Mouse (Mus musculus) heart, embryonic 16.5 days (tissue): ENCODE measurements at regions not wholly inside any gene's neighbourhood (a gene's known extent, or its start where the extent isn't known, plus 50 kb on each side); places are given as distances from the start of the nearest gene placed in this dataset.
"Not testable (repeated sequence)": the region's sequence is repeated elsewhere in the genome, so short reads cannot be mapped to it uniquely, and the experiment has no call there.

Source experiments
- ATAC-seq: fragments of 200-750 bp; cut with Nextera tagmentation; replicated peaks from 2 replicates; pipeline ENCODE4 v1.8.0; 2017; ENCODE audit warnings: moderate number of reproducible peaks; ENCODE audit not compliant: insufficient read depth, low FRiP score; ENCODE audit errors: extremely low read depth
- H3K27ac ChIP-seq: fragments of 300-500 bp; sonication (generic); 2 replicates; pipeline ENCODE4 v1.5.1; 2014; ENCODE audit warnings: mild to moderate bottlenecking, low read length, control low read depth, moderate library complexity
- H3K27me3 ChIP-seq: fragments of 300-500 bp; sonication (generic); 2 replicates; pipeline ENCODE4 v1.6.1; 2014; ENCODE audit warnings: low read length, mixed read lengths; ENCODE audit not compliant: control insufficient read depth, insufficient read depth
- H3K36me3 ChIP-seq: fragments of 300-500 bp; sonication (generic); 2 replicates; pipeline ENCODE4 v1.6.1; 2014; ENCODE audit not compliant: control insufficient read depth, insufficient read depth
- H3K4me1 ChIP-seq: fragments of 300-500 bp; sonication (generic); 2 replicates; pipeline ENCODE4 v1.6.1; 2014; ENCODE audit warnings: low read length, mixed read lengths; ENCODE audit not compliant: control insufficient read depth, insufficient read depth
- H3K4me2 ChIP-seq: fragments of 300-500 bp; sonication (generic); 2 replicates; pipeline ENCODE4 v1.6.1; 2014; ENCODE audit warnings: low read depth, mild to moderate bottlenecking, control low read depth, low read length
- H3K4me3 ChIP-seq: fragments of 300-500 bp; sonication (generic); 2 replicates; pipeline ENCODE4 v1.5.1; 2014; ENCODE audit warnings: mild to moderate bottlenecking, control low read depth, low read length
- H3K9ac ChIP-seq: fragments of 300-500 bp; sonication (generic); 2 replicates; pipeline ENCODE4 v1.6.1; 2014; ENCODE audit warnings: low read length, control low read depth
- H3K9me3 ChIP-seq: fragments of 300-500 bp; sonication (generic); replicated peaks from 2 replicates; pipeline ENCODE4 v1.6.1; 2016; ENCODE audit warnings: low read length; ENCODE audit not compliant: control insufficient read depth
- WGBS: fragments of 180-500 bp; shearing (Covaris S2); extraction: QIAGEN DNeasy Blood & Tissue Kit; methylation state at CpG from one replicate; pipeline ENCODE4 v1.1.7; 2014; 5-methylcytosine and 5-hydroxymethylcytosine counted together

GRCm38 (mm10) chr12:115067251-115067650 is 980.3 kb upstream of the Zfp386 start:
- ATAC-seq, result no peak
- no peaks in the 10 kb centered on the region for H3K27me3 ChIP-seq
- no peak overlapping the region for H3K4me2 ChIP-seq
- no peak overlapping the region for H3K27ac ChIP-seq
- no peaks in the 10 kb centered on the region for H3K36me3 ChIP-seq
- H3K4me3 ChIP-seq, result no peak overlapping the region
- no peaks in the 10 kb centered on the region; the same call in 1 of the 2 replicates for H3K9me3 ChIP-seq
- WGBS, result 67% methylated on average over 2 of the region's 2 CpGs
- H3K4me1 ChIP-seq, result no peaks in the 10 kb centered on the region
- H3K9ac ChIP-seq, result no peak overlapping the region

DNA sequence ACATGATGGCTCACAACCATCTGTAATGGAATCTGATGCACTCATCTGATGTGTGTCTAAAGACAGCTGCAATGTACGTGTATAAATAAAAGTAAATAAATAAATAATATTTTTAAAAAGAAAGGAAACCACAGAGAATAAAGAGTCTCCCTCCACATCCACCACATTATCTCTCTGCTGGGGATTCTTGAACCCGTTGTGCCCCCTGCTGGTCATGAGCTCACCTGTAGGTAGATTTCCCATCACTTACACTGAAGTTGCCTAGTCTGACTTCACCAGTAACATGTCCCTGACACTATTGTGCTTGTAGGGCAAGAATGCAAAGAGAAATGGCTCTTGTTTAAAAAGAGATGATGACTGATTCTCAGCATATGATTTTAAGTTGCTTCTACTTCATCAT is 956.1 kb upstream of the Zfp386 start:
- 67% methylated on average over 2 of the region's 2 CpGs for WGBS
- not testable (repeated sequence) for H3K36me3 ChIP-seq

GRCm38 (mm10) chr12:115109742-115110141 is 937.8 kb upstream of the Zfp386 start:
- ATAC-seq, result no peak
- Histone ChIP-seq H3K9ac (no peak overlapping the region), H3K4me1 (no peaks in the 10 kb centered on the region), H3K9me3 (peaks cover 4% of the 10 kb centered on the region), H3K27ac (no peak overlapping the region), H3K4me2 (no peak overlapping the region), H3K27me3 (no peaks in the 10 kb centered on the region), H3K4me3 (no peak overlapping the region), H3K36me3 (no peaks in the 10 kb centered on the region)

More for the DNA sequence above, 956.1 kb upstream of the Zfp386 start:
- not testable (repeated sequence) for ATAC-seq, H3K9me3 ChIP-seq, H3K27me3 ChIP-seq, H3K27ac ChIP-seq, H3K4me1 ChIP-seq, H3K4me2 ChIP-seq, H3K9ac ChIP-seq, H3K4me3 ChIP-seq

- H3K27me3 ChIP-seq, H3K36me3 ChIP-seq, H3K4me2 ChIP-seq, H3K4me1 ChIP-seq, H3K9ac ChIP-seq, ATAC-seq, H3K4me3 ChIP-seq, H3K27ac ChIP-seq, H3K9me3 ChIP-seq: not testable (repeated sequence)
- WGBS, result 63% methylated on average over 4 of the region's 4 CpGs
Measured at GRCm38 (mm10) chr12:115119134-115119826, 928.2 kb upstream of the Zfp386 start.

DNA sequence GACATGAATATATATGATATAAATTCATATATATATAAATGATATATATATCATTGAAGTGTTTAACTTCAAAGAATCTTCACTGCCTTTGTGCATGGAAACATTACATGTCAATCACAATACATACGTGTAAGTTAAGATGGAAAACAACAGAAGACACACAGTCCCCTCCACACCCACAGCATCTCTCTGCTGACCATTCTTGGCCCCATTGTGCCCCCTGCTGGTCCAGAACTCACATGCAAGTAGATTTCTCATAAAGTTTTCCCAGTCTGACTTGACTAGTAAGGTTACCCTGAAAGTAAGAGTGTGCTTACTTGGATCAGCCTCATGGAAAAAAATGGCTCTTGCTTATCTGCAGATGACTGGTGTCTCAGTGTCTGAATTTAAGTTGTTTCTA is 926.3 kb upstream of the Zfp386 start:
- no peak for ATAC-seq
- WGBS, result 46% methylated on average over 1 of the region's 1 CpGs
- Histone ChIP-seq H3K27ac (no peak overlapping the region), H3K4me2 (no peak overlapping the region), H3K4me3 (no peak overlapping the region), H3K36me3 (no peaks in the 10 kb centered on the region), H3K27me3 (no peaks in the 10 kb centered on the region), H3K4me1 (no peaks in the 10 kb centered on the region), H3K9ac (no peak overlapping the region), H3K9me3 (peaks cover 4% of the 10 kb centered on the region)

DNA sequence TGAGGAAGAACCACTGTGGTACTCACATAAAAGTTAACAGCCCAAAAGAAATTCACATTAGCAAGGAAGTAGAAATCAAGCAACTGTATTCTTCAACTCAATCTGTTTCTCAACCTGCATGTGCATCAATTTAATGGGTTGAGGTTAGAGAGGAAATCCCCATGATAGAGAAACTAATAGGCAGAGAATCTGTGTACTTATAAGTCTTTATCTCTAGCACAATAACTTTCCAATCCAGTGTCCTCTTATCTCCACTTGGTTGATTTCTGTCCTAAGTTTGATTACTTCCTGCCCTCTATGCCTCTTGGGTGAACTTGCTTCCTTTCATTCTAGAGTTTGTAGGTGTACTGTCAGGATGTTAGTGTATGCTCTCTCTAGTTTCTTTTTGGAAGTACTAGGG is 925.6 kb upstream of the Zfp386 start:
- no peaks in the 10 kb centered on the region for H3K36me3 ChIP-seq
- ATAC-seq, result no peak
- no peaks in the 10 kb centered on the region for H3K4me1 ChIP-seq
- no peak overlapping the region for H3K4me2 ChIP-seq
- no peak overlapping the region for H3K9ac ChIP-seq
- peaks cover 4% of the 10 kb centered on the region for H3K9me3 ChIP-seq
- no peak overlapping the region for H3K4me3 ChIP-seq
- no peak overlapping the region for H3K27ac ChIP-seq
- no peaks in the 10 kb centered on the region for H3K27me3 ChIP-seq

DNA sequence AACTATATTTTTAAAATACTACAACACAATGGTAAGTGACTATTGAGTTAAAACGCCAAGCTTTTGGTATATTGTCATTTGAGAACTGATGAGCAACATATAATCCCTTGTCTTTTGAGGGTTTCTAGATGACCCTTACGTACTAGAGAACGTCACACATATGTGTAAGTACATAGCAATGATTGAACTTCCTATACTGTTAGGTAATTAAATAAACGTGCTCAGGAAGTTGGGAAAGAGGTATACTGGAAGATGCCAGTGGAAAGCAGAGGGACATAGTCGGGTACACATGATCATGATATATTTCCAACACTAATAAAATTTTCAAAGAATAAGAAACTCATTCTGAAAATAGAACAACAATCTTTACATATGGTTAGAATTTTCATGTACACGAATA is 914.6 kb upstream of the Zfp386 start:
- not testable (repeated sequence) for H3K4me2 ChIP-seq, H3K4me1 ChIP-seq, H3K36me3 ChIP-seq, H3K27me3 ChIP-seq, ATAC-seq, H3K9ac ChIP-seq, H3K4me3 ChIP-seq, H3K9me3 ChIP-seq, H3K27ac ChIP-seq
- WGBS, result 66% methylated on average over 4 of the region's 6 CpGs

- not testable (repeated sequence) for ATAC-seq, H3K4me1 ChIP-seq, H3K27me3 ChIP-seq, H3K36me3 ChIP-seq, H3K9ac ChIP-seq, H3K4me3 ChIP-seq, H3K4me2 ChIP-seq, H3K27ac ChIP-seq, H3K9me3 ChIP-seq
- 75% methylated on average over 1 of the region's 1 CpGs for WGBS
Measured at GRCm38 (mm10) chr12:115145407-115145806, 902.1 kb upstream of the Zfp386 start.

DNA sequence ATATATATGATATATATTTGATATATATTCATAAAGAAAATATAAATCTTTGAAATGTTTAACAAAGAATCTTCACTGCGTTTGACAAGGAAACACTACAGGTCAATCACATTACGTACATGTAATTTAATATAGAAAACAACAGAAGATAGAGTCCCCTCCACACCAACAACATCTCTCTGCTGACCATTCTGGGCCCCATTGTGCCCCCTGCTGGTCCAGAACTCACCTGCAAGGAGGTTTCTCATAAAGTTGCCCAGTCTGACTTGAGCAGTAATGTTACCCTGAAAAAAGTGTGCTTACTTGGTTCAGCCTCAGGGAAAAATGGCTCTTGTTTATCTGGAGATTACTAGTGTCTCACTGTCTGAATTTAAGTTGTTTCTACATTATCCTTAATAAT is 901.1 kb upstream of the Zfp386 start:
- not testable (repeated sequence) for H3K4me3 ChIP-seq, H3K9ac ChIP-seq, H3K4me1 ChIP-seq, H3K27me3 ChIP-seq, H3K36me3 ChIP-seq, H3K4me2 ChIP-seq, ATAC-seq, H3K27ac ChIP-seq, H3K9me3 ChIP-seq
- WGBS, result 77% methylated on average over 2 of the region's 2 CpGs
